Mouse (Mus musculus) MEL-GATA-1-ER (cell line): ENCODE results near the gene Gm3127.
"Not testable (repeated sequence)": the region's sequence is repeated elsewhere in the genome, so short reads cannot be mapped to it uniquely, and the experiment has no call there.

Source experiments
- DNase-seq: peaks from one replicate; pipeline ENCODE4 v3.0.0-alpha.2; 2012; ENCODE audit warnings: low read depth; ENCODE audit errors: extremely low read depth

Gene Gm3127

DNA sequence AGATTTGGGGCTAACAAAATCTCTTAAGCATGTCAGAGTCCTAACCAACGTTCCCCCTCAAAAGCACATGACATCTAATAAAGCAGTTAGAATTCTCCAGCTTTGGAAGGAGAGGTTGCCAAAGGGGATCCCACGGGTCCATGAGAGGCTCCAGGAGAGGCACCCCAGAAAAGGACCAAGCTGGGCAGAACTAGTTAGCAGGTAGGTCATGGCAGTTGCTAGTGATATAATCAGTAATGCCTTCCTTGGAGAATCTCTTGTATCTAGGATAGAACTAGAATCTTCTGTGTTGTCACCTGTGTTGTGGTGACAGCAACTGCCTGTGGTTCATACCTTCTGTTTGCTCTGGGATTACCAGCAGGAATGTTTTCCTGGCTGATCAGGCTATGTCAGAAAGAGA is at the start of gene Gm3127:
Gm3127 (plus strand) TSS at position 301 of the 400 bp plus-strand sequence.
- not testable (repeated sequence) for DNase-seq

DNA sequence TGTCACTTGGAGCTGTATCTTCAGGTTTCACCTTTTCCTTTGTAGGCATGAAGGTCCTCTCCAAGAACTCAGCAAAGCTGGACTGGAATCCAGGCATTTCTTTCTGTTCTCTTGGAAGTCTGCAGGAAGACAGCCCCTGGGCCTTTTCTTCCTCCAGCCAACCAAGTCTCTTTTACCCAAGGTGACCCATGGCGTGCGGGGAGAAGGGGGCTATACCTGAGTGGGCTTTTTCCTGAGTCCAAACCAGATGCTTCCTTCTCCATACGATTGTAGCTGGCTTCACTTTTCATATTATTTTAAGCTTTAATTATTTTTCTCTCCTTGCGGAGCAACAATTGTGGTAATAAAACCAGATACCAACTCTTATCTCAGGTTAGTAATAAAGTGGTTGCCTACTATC is 23.2 kb upstream of the Gm3127 start:
- DNase-seq, result not testable (repeated sequence)

DNA sequence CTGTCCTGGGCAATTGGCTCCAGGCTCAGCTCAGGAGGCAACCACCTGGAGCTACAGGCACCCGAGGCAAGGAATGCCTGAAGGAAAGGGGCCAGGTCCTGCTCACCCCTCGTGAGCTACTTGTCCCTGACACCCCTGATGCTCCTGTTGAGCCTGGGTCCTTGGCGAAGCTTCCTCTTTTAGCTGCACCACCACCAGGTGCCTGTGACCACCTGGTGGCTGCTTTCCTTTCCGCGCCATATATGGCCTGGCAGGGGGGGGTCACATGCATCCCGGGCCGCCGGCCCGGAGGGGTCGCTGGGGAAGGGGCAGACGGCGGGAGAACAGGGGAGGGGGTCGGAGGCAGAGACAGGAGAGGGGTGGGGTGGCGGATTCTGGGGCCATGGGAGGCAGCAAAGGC is 17.2 kb downstream of the Gm3127 start:
- not testable (repeated sequence) for DNase-seq

DNA sequence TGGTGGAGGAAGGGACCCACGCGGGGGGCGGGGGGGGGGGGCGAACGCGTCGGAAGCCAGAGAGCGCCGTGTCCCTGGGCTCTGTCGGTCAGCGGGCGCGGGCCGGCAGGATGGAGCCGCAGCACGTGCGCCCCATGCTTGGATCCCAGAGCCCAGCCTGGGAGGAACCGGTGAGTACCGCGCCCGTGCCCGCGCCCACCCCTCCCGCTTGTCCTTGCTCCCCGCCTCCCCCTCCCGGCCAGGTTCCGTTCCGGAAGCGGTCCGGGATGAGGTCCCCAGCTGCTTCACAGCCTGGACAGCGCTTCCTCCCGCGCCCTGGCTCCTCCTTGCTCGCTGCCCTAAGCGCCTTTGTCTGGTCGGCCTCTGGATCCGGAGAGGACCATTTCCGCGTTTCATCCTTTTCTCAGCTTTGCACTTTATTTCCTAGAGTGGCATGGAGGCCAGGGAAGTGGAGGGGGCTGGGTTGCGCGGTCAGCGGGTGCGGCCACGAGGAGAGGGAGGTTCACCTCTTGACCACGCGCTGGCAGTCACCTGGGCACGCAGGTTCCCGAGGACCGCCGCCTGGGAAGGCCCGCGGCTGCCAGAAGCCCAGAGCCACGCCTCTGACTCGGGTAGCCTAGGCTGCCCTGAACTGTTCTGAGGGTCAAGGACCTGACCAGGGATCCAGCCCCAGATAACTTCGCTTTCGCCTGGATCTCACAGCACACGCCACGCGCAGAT is 17.8 kb downstream of the Gm3127 start, which contains the start of gene Gm2974:
Gm2974 (plus strand) TSS at position 86 of the 720 bp plus-strand sequence.
- not testable (repeated sequence) for DNase-seq

DNA sequence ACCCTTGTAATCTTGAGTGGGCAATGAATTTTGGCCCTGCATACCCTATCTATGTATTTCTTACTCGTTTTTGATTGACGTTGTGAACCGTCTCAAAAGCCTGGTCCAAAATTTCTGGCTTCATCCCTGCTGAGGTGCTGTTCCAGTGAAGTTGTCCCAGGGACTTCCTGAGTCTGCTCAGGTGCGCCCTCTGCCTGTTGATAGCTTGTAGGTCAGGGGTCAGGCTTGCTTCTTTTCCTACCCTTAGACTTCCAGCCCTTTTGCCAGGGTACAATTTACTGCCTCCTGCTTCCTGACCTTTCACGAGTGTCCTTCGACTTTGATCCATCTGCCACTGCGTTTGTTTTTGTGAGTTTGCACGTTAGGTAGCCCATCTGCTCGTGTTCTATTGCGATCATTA is 18.5 kb downstream of the Gm3127 start:
- not testable (repeated sequence) for DNase-seq
